In genomic region chr14:59045235-59045634, GRCm38 (mm10) we compare ENCODE assay signal across 28 mouse cellular contexts.
DNase-seq lines count a peak whose midpoint lies in the region; ATAC-seq and TF ChIP-seq lines count a peak whose summit lies in the region.
"Had no signal": no experiment of that assay in that cellular context is flagged by ENCODE, and none has a peak within 500 bp of the region (broad histone marks: within the 10 kb centered on the region; RNA-seq: fewer than 3 reads in every experiment).

No protein-coding gene starts in this region.

- H3K4me2 ChIP-seq in intestine, postnatal 0 days (replicated peaks; ENCODE audit: low read depth): no peak overlapping the region
- H3K4me2 ChIP-seq in intestine, embryonic 15.5 days (replicated peaks): no peak overlapping the region
- H3K4me2 ChIP-seq: embryonic facial prominence, embryonic 13.5 days; forebrain, embryonic 13.5 days; hindbrain, embryonic 13.5 days had no signal

- H3K9ac ChIP-seq in intestine, postnatal 0 days (ENCODE audit: low read depth, low read length): no peak overlapping the region
- H3K9ac ChIP-seq in intestine, embryonic 15.5 days: no peak overlapping the region
- H3K9ac ChIP-seq: embryonic facial prominence, embryonic 13.5 days; forebrain, embryonic 13.5 days; hindbrain, embryonic 13.5 days had no signal

- peak overlapping the region; percentile 56 for H3K27ac ChIP-seq in gastrocnemius, adult 2 months
- no peak overlapping the region for H3K27ac ChIP-seq in intestine, postnatal 0 days (ENCODE audit: low read depth, low read length)
- H3K27ac ChIP-seq in intestine, embryonic 15.5 days: no peak overlapping the region
- H3K27ac ChIP-seq in embryonic fibroblast, embryonic 13.5 days (ENCODE audit: insufficient read depth, low read length): peak overlapping the region; percentile 17; the same call in 1 of the 2 replicates
- H3K27ac ChIP-seq: embryonic facial prominence, embryonic 10.5 days; embryonic facial prominence, embryonic 13.5 days; forebrain, embryonic 10.5 days; forebrain, embryonic 13.5 days; heart, adult 2 months; heart, embryonic 10.5 days; hindbrain, embryonic 10.5 days; hindbrain, embryonic 13.5 days had no signal

- DNase-seq in gastrocnemius, adult 2 months: peak; percentile 23
- no peak for DNase-seq in gastrocnemius, adult 8-10 months (ENCODE audit: low spot score in 2 of 2)
- peak; percentile 35 for DNase-seq in skeletal muscle tissue, adult 2 months (ENCODE audit: low read depth, low spot score)
- DNase-seq in adrenal gland, postnatal 14 days: no peak
- DNase-seq: adrenal gland, postnatal 25 days; B cell, adult 2 months; cerebellum, adult 11-12 months; cerebellum, adult 8-10 months; cerebellum, postnatal 36 days; embryo, embryonic 11 days; gastrocnemius, postnatal 10 days had no signal

- intact Hi-C loops in gastrocnemius, adult 2 months (cut with DNase I): no loop called here

- H3K4me1 ChIP-seq in intestine, postnatal 0 days (replicated peaks; ENCODE audit: control insufficient read depth, insufficient read depth, low read length): no peaks in the 10 kb centered on the region
- H3K4me1 ChIP-seq in intestine, embryonic 15.5 days (replicated peaks): no peaks in the 10 kb centered on the region
- peaks cover 7% of the 10 kb centered on the region for H3K4me1 ChIP-seq in embryonic fibroblast, embryonic 13.5 days (ENCODE audit: control insufficient read depth, insufficient read depth, low read length)
- H3K4me1 ChIP-seq: heart, embryonic 10.5 days; hindbrain, embryonic 10.5 days had no signal

- TF ChIP-seq CTCF in gastrocnemius, adult 2 months (IDR thresholded peaks at IDR 0.05): no peak
- no peak for TF ChIP-seq CTCF in intestine, postnatal 0 days (IDR thresholded peaks at IDR 0.05; ENCODE audit: low read depth)
- no peak for TF ChIP-seq CTCF in embryonic fibroblast, embryonic 13.5 days (IDR thresholded peaks at IDR 0.05; ENCODE audit: borderline replicate concordance, insufficient read depth, low read length)

- no peaks in the 10 kb centered on the region for H3K36me3 ChIP-seq in intestine, postnatal 0 days (ENCODE audit: control insufficient read depth, insufficient read depth)
- H3K36me3 ChIP-seq in intestine, embryonic 15.5 days: no peaks in the 10 kb centered on the region
- H3K36me3 ChIP-seq: embryonic facial prominence, embryonic 10.5 days; embryonic facial prominence, embryonic 13.5 days; forebrain, embryonic 10.5 days; G1E; heart, embryonic 10.5 days; hindbrain, embryonic 10.5 days; hindbrain, embryonic 13.5 days had no signal

- 0 out of 2 replicates have a peak overlapping the region, but pooled peaks have one; percentile 13 for H3K4me3 ChIP-seq in gastrocnemius, adult 2 months
- no peak overlapping the region for H3K4me3 ChIP-seq in intestine, postnatal 0 days (ENCODE audit: low read depth, low read length)
- H3K4me3 ChIP-seq in intestine, embryonic 15.5 days (replicated peaks): no peak overlapping the region
- no peak overlapping the region for H3K4me3 ChIP-seq in embryonic fibroblast, embryonic 13.5 days (ENCODE audit: insufficient read depth, low read length)
- H3K4me3 ChIP-seq: embryonic facial prominence, embryonic 10.5 days; embryonic facial prominence, embryonic 13.5 days; forebrain, embryonic 10.5 days; forebrain, embryonic 13.5 days; heart, adult 2 months; heart, embryonic 10.5 days; hindbrain, embryonic 10.5 days; hindbrain, embryonic 13.5 days had no signal

- WGBS in intestine, postnatal 0 days: 82% methylated on average over 7 of the region's 7 CpGs
- 70% methylated on average over 7 of the region's 7 CpGs for WGBS in intestine, embryonic 15.5 days

- no peaks in the 10 kb centered on the region for H3K9me3 ChIP-seq in intestine, postnatal 0 days (ENCODE audit: control insufficient read depth)
- no peaks in the 10 kb centered on the region for H3K9me3 ChIP-seq in intestine, embryonic 15.5 days
- H3K9me3 ChIP-seq: embryonic facial prominence, embryonic 10.5 days; embryonic facial prominence, embryonic 13.5 days; forebrain, embryonic 10.5 days; forebrain, embryonic 13.5 days; heart, embryonic 10.5 days; hindbrain, embryonic 10.5 days; hindbrain, embryonic 13.5 days had no signal

- no peak for TF ChIP-seq POLR2A in embryonic fibroblast, embryonic 13.5 days (IDR thresholded peaks at IDR 0.05; ENCODE audit: low read depth, low read length)

- peak; percentile 16; the same call in 1 of the 2 replicates for ATAC-seq in intestine, postnatal 0 days
- ATAC-seq in intestine, embryonic 15.5 days: no peak
- ATAC-seq: forebrain, embryonic 13.5 days; forebrain, embryonic 16.5 days; hindbrain, embryonic 16.5 days; intestine, embryonic 16.5 days; Patski had no signal

- H3K27me3 ChIP-seq in intestine, postnatal 0 days (replicated peaks; ENCODE audit: control insufficient read depth, insufficient read depth, low read length): no peaks in the 10 kb centered on the region
- no peaks in the 10 kb centered on the region for H3K27me3 ChIP-seq in intestine, embryonic 15.5 days (replicated peaks)
- H3K27me3 ChIP-seq: CH12.LX; embryonic facial prominence, embryonic 13.5 days; forebrain, embryonic 13.5 days; hindbrain, embryonic 13.5 days; Patski had no signal

Comparison
In these comparisons a context has a peak if more than half of its experiments do, and no peak if none do; other contexts are left out.
1. DNase-seq: peak in gastrocnemius, adult 2 months (single experiment) and skeletal muscle tissue, adult 2 months (single experiment); none in gastrocnemius, adult 8-10 months (0 of 2) and adrenal gland, postnatal 14 days (single experiment).
2. H3K27ac ChIP-seq: peak in gastrocnemius, adult 2 months (single experiment) and embryonic fibroblast, embryonic 13.5 days (single experiment); none in intestine, postnatal 0 days (single experiment) and intestine, embryonic 15.5 days (single experiment).